Mouse (Mus musculus): Measurements from ENCODE around the gene Ldah. TPM values are rescaled to one million over a fixed set of nuclear protein-coding genes. Genes with fewer than 3 reads are reported as not detected.
A peak's percentile ranks its signal among the peaks of the same experiment; 100 is the strongest.
"Not testable (repeated sequence)": the region's sequence is repeated elsewhere in the genome, so short reads cannot be mapped to it uniquely, and the experiment has no call there.

The Ldah gene
- 53.0 and 55.4 TPM in 2 replicates for polyA plus RNA-seq (2015; fragmentation: Nextera tagmentation; extraction: Ambion mirVana)

GRCm38 (mm10) chr12:8207978-8208403 is at the start of gene Ldah:
Gene Ldah (plus strand): TSS chr12:8208107.
- Histone ChIP-seq H3K4me2 (replicated peaks) (peak within 1 kb of the TSS; percentile 67), H3K4me3 (replicated peaks) (peak within 1 kb of the TSS; percentile 86), H3K4me1 (peaks cover 2% of the 10 kb centered on the region), H3K36me3 (no peaks in the 10 kb centered on the region), H3K27ac (replicated peaks) (peak within 1 kb of the TSS; percentile 35; the same call in 1 of the 2 replicates), H3K9ac (peak within 1 kb of the TSS; percentile 75), H3K9me3 (replicated peaks) (0 out of 2 replicates have a peak, but pooled peaks cover 3% of the 10 kb centered on the region), H3K27me3 (no peaks in the 10 kb centered on the region)
- peak; percentile 91 for ATAC-seq (ENCODE audit: insufficient number of reproducible peaks, low FRiP score, low TSS enrichment, low read depth)
- WGBS, result under 1% methylated on average over 34 of the region's 34 CpGs

DNA sequence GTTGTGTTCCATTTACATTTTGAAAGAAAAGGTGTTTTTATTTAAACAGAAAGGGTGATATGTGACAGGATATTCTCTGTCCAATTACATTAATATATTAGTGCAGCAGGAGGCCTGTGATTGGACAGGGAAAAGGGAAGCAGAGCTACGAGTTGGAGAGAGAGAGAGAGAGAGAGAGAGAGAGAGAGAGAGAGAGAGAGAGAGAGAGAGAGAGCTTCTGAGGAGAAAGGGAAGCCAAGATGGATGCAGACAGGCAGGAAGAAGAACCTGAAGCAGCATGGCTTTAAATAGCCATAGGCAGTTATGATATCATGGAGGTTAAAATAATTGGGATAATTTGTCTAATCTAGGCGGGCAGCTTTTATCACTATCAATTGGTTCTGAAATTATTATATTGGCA is 40.2 kb upstream of the Ldah start:
- Histone ChIP-seq H3K27ac (replicated peaks) (no peak overlapping the region), H3K9me3 (replicated peaks) (no peaks in the 10 kb centered on the region), H3K9ac (no peak overlapping the region), H3K27me3 (no peaks in the 10 kb centered on the region), H3K4me1 (no peaks in the 10 kb centered on the region), H3K4me3 (replicated peaks) (no peak overlapping the region), H3K4me2 (replicated peaks) (no peak overlapping the region), H3K36me3 (no peaks in the 10 kb centered on the region)
- 59% methylated on average over 2 of the region's 2 CpGs for WGBS
- no peak for ATAC-seq (ENCODE audit: insufficient number of reproducible peaks, low FRiP score, low TSS enrichment, low read depth)

- Histone ChIP-seq H3K9ac (no peak overlapping the region), H3K4me2 (replicated peaks) (no peak overlapping the region), H3K27ac (replicated peaks) (no peak overlapping the region), H3K4me1 (no peaks in the 10 kb centered on the region), H3K27me3 (no peaks in the 10 kb centered on the region), H3K36me3 (no peaks in the 10 kb centered on the region), H3K4me3 (replicated peaks) (no peak overlapping the region), H3K9me3 (replicated peaks) (no peaks in the 10 kb centered on the region)
- ATAC-seq (ENCODE audit: insufficient number of reproducible peaks, low FRiP score, low TSS enrichment, low read depth), result no peak
- WGBS, result 20% methylated on average over 6 of the region's 6 CpGs
These were observed 27.0 kb upstream of the Ldah start for GRCm38 (mm10) chr12:8180921-8181320.

DNA sequence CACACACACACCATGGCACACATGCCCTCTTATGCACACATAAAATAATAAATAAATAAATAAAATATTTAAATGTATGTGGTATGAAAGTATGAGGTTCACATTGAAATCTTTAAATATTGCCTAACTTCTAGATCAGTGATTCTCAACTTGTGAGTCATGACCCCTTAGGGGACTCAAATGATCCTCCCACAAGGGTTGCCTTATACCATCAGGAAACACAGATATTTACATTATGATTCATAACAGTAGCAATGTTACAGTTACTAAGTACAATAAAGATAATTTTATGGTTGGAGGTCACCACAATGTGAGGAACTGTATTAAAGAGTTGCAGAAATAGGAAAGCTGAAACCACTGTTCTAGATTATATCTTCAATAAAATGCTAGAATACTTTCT is 26.2 kb upstream of the Ldah start:
- Histone ChIP-seq H3K27me3 (no peaks in the 10 kb centered on the region), H3K27ac (replicated peaks) (no peak overlapping the region), H3K4me2 (replicated peaks) (no peak overlapping the region), H3K9me3 (replicated peaks) (no peaks in the 10 kb centered on the region), H3K36me3 (no peaks in the 10 kb centered on the region), H3K9ac (no peak overlapping the region), H3K4me3 (replicated peaks) (no peak overlapping the region), H3K4me1 (no peaks in the 10 kb centered on the region)
- ATAC-seq (ENCODE audit: insufficient number of reproducible peaks, low FRiP score, low TSS enrichment, low read depth), result no peak

DNA sequence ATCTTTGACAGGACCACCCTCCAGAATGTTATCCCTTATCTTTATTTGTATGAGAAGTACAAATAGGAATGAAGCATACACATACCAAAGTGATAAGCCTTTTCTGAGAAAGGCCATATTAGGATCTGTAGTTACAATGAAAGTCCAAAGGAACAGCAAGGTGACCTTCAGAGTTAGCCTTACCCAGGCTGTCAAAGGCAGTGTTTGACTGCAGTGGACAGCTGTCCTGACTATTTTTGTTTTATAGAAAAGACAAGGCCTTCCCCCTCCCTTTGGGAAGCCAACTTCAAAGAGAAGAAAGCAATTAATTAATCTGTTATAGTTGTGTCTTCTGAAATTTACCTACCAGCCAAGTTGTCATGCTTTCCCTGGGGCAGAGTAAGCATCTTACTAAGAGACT is 23.4 kb upstream of the Ldah start:
- Histone ChIP-seq H3K4me1 (no peaks in the 10 kb centered on the region), H3K27me3 (no peaks in the 10 kb centered on the region), H3K4me3 (replicated peaks) (no peak overlapping the region), H3K27ac (replicated peaks) (no peak overlapping the region), H3K9ac (no peak overlapping the region), H3K4me2 (replicated peaks) (no peak overlapping the region), H3K9me3 (replicated peaks) (no peaks in the 10 kb centered on the region), H3K36me3 (no peaks in the 10 kb centered on the region)
- no peak for ATAC-seq (ENCODE audit: insufficient number of reproducible peaks, low FRiP score, low TSS enrichment, low read depth)

DNA sequence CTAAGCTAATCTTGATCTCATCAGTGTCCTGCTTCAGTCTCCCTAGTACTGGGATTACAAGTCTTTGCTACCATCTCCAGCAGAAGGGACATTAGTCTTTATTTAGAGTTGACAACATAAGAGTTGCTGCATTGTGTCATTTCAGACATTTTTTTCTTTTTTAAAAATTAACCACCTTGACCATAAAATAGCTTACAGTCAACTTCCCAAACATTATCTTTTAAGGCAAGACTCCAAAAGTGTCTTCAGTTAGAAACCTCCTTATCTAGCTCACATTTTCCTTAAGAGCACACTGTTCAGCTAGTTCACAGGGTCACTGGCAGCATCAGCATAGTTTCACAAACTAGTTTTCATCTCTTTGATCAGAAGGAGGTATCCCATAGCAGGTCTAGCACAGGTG is 19.7 kb upstream of the Ldah start:
- Histone ChIP-seq H3K4me2 (replicated peaks) (no peak overlapping the region), H3K9me3 (replicated peaks) (no peaks in the 10 kb centered on the region), H3K36me3 (no peaks in the 10 kb centered on the region), H3K9ac (no peak overlapping the region), H3K4me1 (no peaks in the 10 kb centered on the region), H3K27ac (replicated peaks) (no peak overlapping the region), H3K4me3 (replicated peaks) (no peak overlapping the region), H3K27me3 (no peaks in the 10 kb centered on the region)
- no peak for ATAC-seq (ENCODE audit: insufficient number of reproducible peaks, low FRiP score, low TSS enrichment, low read depth)

DNA sequence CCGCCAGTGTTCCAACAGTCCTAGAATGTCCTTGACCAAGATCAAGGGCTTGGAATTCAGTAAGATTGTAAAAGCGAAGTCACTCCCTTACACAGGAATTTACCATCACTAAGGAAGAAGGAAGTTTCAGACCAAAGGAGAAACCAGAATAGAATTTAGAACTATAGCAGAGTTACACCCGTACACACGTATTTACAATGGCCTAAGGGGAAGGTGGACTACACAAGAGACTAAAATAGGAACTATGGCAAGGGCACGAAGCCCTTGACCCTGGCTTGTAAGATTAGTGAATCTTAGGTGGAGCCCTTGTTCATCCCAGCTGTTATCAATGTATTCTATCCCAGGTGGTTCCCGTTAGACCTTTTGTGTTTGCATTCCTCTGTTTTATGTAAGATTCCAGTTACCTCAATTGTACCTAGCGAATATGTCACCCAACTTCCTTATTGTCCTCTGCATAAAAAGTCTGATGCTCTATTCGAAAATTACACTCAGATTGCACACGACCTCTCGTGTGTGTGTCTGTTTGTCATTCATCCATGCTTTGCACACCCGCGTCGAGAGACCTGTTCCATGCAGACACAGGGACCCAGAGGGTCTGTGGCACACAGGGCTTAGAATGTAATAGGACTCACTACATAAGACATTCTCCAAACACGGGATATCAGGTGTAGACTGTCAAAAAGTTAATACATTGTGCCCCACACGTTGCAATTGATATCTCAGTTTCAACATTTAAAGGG is 18.9 kb upstream of the Ldah start:
- not testable (repeated sequence) for H3K4me3 ChIP-seq (replicated peaks); H3K4me2 ChIP-seq (replicated peaks); H3K9me3 ChIP-seq (replicated peaks); ATAC-seq (ENCODE audit: insufficient number of reproducible peaks, low FRiP score, low TSS enrichment, low read depth); H3K36me3 ChIP-seq; H3K27me3 ChIP-seq; H3K9ac ChIP-seq; H3K4me1 ChIP-seq; H3K27ac ChIP-seq (replicated peaks)
- WGBS, result 82% methylated on average over 15 of the region's 15 CpGs

DNA sequence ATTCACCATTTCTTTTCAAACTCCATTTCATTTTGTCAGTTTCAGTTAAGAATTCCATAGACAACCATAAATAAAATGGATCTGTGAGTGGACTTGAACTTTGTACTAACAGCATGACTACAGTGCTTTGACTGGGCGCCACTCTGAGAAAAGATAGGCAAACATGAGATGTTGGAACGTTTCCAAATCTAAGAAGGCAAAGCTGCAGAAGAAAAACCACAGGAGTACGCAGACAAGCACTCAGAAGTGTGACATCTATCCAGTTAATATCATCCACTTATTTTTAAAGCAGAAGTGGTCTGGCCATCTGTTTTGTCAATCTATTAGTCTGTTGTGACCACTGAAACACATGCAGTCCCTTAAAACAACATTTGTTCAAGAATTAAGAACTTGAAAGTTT is 18.2 kb upstream of the Ldah start:
- no peaks in the 10 kb centered on the region for H3K4me1 ChIP-seq

GRCm38 (mm10) chr12:8205721-8206120 is 2.2 kb upstream of the Ldah start:
- H3K9ac ChIP-seq, result no peak overlapping the region
- no peaks in the 10 kb centered on the region for H3K36me3 ChIP-seq
- ATAC-seq (ENCODE audit: insufficient number of reproducible peaks, low FRiP score, low TSS enrichment, low read depth), result no peak
- no peaks in the 10 kb centered on the region for H3K9me3 ChIP-seq (replicated peaks)
- peaks cover 2% of the 10 kb centered on the region for H3K4me1 ChIP-seq
- no peak overlapping the region for H3K4me2 ChIP-seq (replicated peaks)
- H3K27ac ChIP-seq (replicated peaks), result no peak overlapping the region
- no peak overlapping the region for H3K4me3 ChIP-seq (replicated peaks)
- no peaks in the 10 kb centered on the region for H3K27me3 ChIP-seq
- 81% methylated on average over 2 of the region's 2 CpGs for WGBS

More for the DNA sequence above, 18.2 kb upstream of the Ldah start:
- no peaks in the 10 kb centered on the region for H3K27me3 ChIP-seq
- no peak for ATAC-seq (ENCODE audit: insufficient number of reproducible peaks, low FRiP score, low TSS enrichment, low read depth)
- no peak overlapping the region for H3K27ac ChIP-seq (replicated peaks)
- H3K9me3 ChIP-seq (replicated peaks), result no peaks in the 10 kb centered on the region
- H3K36me3 ChIP-seq, result no peaks in the 10 kb centered on the region
- no peak overlapping the region for H3K4me2 ChIP-seq (replicated peaks)
- H3K9ac ChIP-seq, result no peak overlapping the region
- no peak overlapping the region for H3K4me3 ChIP-seq (replicated peaks)
- 44% methylated on average over 3 of the region's 3 CpGs for WGBS

- WGBS, result 16% methylated on average over 5 of the region's 5 CpGs
- H3K9me3 ChIP-seq (replicated peaks), result 0 out of 2 replicates have a peak, but pooled peaks cover 3% of the 10 kb centered on the region
- H3K27ac ChIP-seq (replicated peaks), result no peak overlapping the region
These were observed 329 bp upstream of the Ldah start for GRCm38 (mm10) chr12:8207578-8207977.

DNA sequence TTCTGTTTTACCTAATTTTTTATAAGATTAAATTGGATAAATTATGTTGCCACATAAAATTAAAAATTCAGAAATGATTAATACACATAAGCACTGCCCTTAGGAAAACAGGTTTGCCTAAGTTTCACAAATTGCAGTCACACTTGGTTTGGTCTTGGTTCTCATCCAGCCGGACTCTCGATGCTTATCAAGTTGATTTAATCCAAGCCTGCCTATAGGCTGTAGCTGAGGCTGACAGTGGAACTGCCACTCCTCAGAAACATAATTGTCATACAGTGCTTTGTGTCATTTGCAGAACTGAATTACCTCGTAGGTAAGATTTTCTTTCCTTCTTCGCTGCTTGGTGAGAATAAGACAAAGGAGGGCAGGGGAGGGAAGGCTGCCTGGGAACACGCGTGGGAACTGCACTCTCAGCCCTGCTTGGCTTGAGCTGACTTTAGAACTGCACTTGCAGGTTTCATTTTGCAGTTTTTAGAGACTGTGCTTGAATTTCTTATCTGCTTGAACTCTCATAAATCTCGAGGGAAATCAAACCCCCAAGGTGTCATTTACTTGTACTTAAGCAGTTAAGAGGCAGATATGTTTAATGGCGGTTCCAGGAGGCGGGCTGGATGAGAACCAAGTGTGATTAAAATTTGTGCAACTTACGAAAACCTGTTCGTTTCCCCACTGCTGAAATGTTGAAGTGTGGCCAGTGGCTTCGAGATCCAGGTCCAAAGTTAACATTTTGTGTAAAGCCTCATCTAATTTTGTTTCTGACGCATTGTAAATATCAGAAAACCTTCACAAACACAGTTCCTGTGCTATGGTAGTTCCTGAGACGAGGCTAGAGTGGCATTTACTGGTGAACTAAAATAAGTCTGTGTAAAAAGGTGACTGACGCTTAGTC is 8.7 kb downstream of the Ldah start:
- Histone ChIP-seq H3K27ac (replicated peaks) (no peak overlapping the region), H3K4me1 (0 out of 2 replicates have a peak, but pooled peaks cover 3% of the 10 kb centered on the region), H3K9ac (no peak overlapping the region), H3K9me3 (replicated peaks) (0 out of 2 replicates have a peak, but pooled peaks cover 3% of the 10 kb centered on the region), H3K36me3 (0 out of 2 replicates have a peak, but pooled peaks cover 7% of the 10 kb centered on the region), H3K4me3 (replicated peaks) (no peak overlapping the region), H3K4me2 (replicated peaks) (no peak overlapping the region), H3K27me3 (no peaks in the 10 kb centered on the region)
- ATAC-seq (ENCODE audit: insufficient number of reproducible peaks, low FRiP score, low TSS enrichment, low read depth), result no peak
- WGBS, result 77% methylated on average over 15 of the region's 15 CpGs

More at GRCm38 (mm10) chr12:8207578-8207977, 329 bp upstream of the Ldah start:
- Histone ChIP-seq H3K27me3 (no peaks in the 10 kb centered on the region), H3K4me2 (replicated peaks) (peak overlapping the region; percentile 67), H3K9ac (peak overlapping the region; percentile 75), H3K4me3 (replicated peaks) (peak overlapping the region; percentile 86), H3K36me3 (no peaks in the 10 kb centered on the region), H3K4me1 (peaks cover 2% of the 10 kb centered on the region)
- ATAC-seq (ENCODE audit: insufficient number of reproducible peaks, low FRiP score, low TSS enrichment, low read depth), result no peak
